Comparison of ENCODE assay signal across 8 mouse cellular contexts in the genomic region with DNA sequence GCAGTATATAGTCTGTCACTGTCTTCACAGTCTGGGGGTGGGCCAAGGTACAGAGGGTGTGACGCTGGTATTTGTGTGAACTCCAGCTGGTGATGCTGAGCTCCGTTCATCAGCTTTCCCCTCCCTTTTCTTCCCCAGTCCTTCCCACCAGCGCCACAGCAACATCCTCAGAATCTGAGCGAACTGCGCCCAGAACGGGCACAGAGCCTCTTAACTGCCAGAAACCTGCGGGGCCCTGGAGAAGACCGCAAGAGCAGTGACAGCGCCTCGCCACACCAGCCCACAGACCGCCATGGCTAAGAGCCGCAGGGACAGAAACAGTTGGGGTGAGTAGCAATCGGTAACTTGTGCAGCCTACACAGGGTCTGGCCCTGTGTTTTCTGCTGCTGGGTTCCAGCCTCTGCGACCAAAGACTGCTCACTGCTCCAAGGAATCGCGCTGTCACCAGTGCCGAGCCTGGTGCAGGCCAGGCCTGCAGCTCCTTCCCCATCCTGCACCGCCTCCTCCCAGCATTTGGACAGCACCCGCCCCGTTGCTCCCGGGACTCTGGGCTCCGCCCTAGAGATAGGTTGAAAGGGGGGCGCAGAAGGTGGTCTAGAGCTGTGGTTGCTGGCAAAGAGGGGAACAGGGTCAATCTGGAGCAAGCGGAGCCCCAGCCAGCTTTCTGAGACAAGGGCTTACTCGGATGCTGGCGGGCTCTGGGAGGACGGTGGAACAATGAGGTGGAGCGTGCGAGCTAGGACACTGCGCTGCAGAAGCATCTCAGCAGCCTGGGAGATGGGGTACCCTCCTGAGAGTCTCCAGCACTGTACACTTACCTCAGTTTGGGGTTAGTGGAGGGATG. TPM values are rescaled to one million over a fixed set of nuclear protein-coding genes. Genes with fewer than 3 reads are reported as not detected.
DNase-seq lines count a peak whose midpoint lies in the region; ATAC-seq lines count a peak whose summit lies in the region.

No protein-coding gene starts in this region.

- H3K27me3 ChIP-seq in stomach, embryonic 15.5 days (replicated peaks), result no peaks in the 10 kb centered on the region

- WGBS in stomach, embryonic 15.5 days, result 5% methylated on average over 30 of the region's 30 CpGs

- H3K9me3 ChIP-seq in stomach, embryonic 15.5 days, result no peaks in the 10 kb centered on the region

- no peak overlapping the region for H3K27ac ChIP-seq in stomach, embryonic 15.5 days

- DNase-seq in thymus, postnatal 14 days, result peak; percentile 11
- DNase-seq in thymus, postnatal 25 days, result no peak
- DNase-seq in frontal cortex, postnatal 36 days (ENCODE audit: low spot score in 2 of 2), result peak; percentile 83 to 84
- peak; percentile 73 to 75 for DNase-seq in layer of hippocampus, postnatal 36 days
- DNase-seq in mesoderm, embryonic 11.5 days (ENCODE audit: low read depth, low spot score), result peak; percentile 75

- peaks cover 8% of the 10 kb centered on the region for H3K4me1 ChIP-seq in stomach, embryonic 15.5 days

- peak; percentile 81 for ATAC-seq in common myeloid progenitor, adult 5-6 weeks (replicated peaks; ENCODE audit: low read depth, poor library complexity, severe bottlenecking)
- ATAC-seq in stomach, embryonic 15.5 days (ENCODE audit: insufficient read depth, low FRiP score, low read depth), result no peak; the same call in 1 of the 2 replicates
- no peak for ATAC-seq in inflammation-experienced regulatory T-cells, adult 6 months

- H3K36me3 ChIP-seq in stomach, embryonic 15.5 days, result no peaks in the 10 kb centered on the region

- peak overlapping the region; percentile 29 for H3K4me3 ChIP-seq in stomach, embryonic 15.5 days (replicated peaks)

- no peak overlapping the region for H3K9ac ChIP-seq in stomach, embryonic 15.5 days

- H3K4me2 ChIP-seq in stomach, embryonic 15.5 days, result peak overlapping the region; percentile 65

RNA-seq across cellular contexts. Expression of a gene that starts 14.9 kb away (rescaled TPM):
- 26.6 and 57.0 TPM in 2 replicates for total RNA-seq in common myeloid progenitor, adult 5-6 weeks (2017)
- total RNA-seq in layer of hippocampus, postnatal 36 days (2021), result 10 to 100 TPM; 46.8 to 50.3 TPM
- polyA plus RNA-seq in stomach, embryonic 15.5 days (2015; fragmentation: Nextera tagmentation; extraction: Ambion mirVana), result 28.7 and 29.6 TPM in 2 replicates
- 1 to 10 TPM; 1.1 to 4.8 (median 4.6) TPM for polyA plus RNA-seq in inflammation-experienced regulatory T-cells, adult 6 months (2017; shearing (Covaris generic))

RNA-seq across cellular contexts. Expression of a gene that starts 15.5 kb away (rescaled TPM):
- 1.6 TPM in 2 replicates for total RNA-seq in common myeloid progenitor, adult 5-6 weeks (2017)
- 100 to 1,000 TPM; 186 to 198 TPM for total RNA-seq in layer of hippocampus, postnatal 36 days (2021)
- polyA plus RNA-seq in stomach, embryonic 15.5 days (2015; fragmentation: Nextera tagmentation; extraction: Ambion mirVana), result 6.9 and 7.1 TPM in 2 replicates
- under 1 TPM; 0.10 to 0.75 (median 0.42) TPM for polyA plus RNA-seq in inflammation-experienced regulatory T-cells, adult 6 months (2017; shearing (Covaris generic))

Comparison
In these comparisons a context has a peak if more than half of its experiments do, and no peak if none do; other contexts are left out.
1. RNA of a gene that starts 15.5 kb away (total RNA-seq): 186 to 198 TPM in layer of hippocampus, postnatal 36 days; 1.6 TPM in common myeloid progenitor, adult 5-6 weeks; every median in the first group is over 10 times any median in the second.